ENCODE assay signal across 26 mouse cellular contexts in the genomic region with DNA sequence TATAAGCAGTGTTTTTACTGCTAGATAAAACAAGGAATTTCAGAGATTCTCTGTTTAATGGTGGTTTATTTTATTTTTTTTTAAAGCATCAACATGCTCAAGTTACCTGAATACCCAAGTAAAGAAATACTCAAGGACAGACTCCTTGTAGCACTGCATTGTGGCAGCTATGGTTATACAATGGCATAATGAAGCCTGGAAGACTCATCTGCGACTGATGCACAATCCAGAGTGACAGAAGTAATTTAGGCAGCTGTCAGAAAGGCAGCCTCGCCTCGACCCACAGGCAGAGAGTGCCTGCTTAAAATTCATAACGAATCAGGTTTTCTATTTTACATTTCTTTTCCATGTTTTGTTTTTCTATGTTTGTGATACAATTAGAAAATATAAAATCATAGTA.
A peak's percentile ranks its signal among the peaks of the same experiment; 100 is the strongest.
DNase-seq lines count a peak whose midpoint lies in the region; ATAC-seq lines count a peak whose summit lies in the region.
"Had no signal": no experiment of that assay in that cellular context is flagged by ENCODE, and none has a peak within 500 bp of the region (broad histone marks: within the 10 kb centered on the region; RNA-seq: fewer than 3 reads in every experiment).

No protein-coding gene starts in this region.

- no peak for DNase-seq in forebrain, embryonic 11.5 days (ENCODE audit: low spot score)
- peak; percentile 11 for DNase-seq in brain, adult 2 months (ENCODE audit: low read depth, low spot score)
- no peak for DNase-seq in hindbrain, embryonic 14.5 days (ENCODE audit: low spot score)
- no peak for DNase-seq in spleen, adult 18-20 months
- DNase-seq in kidney, postnatal 36 days, result no peak
- DNase-seq: adrenal gland, postnatal 14 days; cerebellum, adult 2 months; cerebellum, postnatal 14 days; forebrain, postnatal 0 days; gastrocnemius, postnatal 10 days; heart, postnatal 10 days; kidney, adult 18-20 months; kidney, postnatal 4 days; left cerebral cortex, postnatal 4 days; liver, postnatal 0 days; lung, postnatal 36 days; right cerebral cortex, adult 18-20 months; thymus, adult 2 months had no signal

- H3K4me2 ChIP-seq in forebrain, embryonic 16.5 days (ENCODE audit: low read length), result no peak overlapping the region
- H3K4me2 ChIP-seq in forebrain, embryonic 11.5 days (ENCODE audit: low read depth, low read length, severe bottlenecking), result no peak overlapping the region
- H3K4me2 ChIP-seq in hindbrain, embryonic 14.5 days (replicated peaks), result no peak overlapping the region
- no peak overlapping the region for H3K4me2 ChIP-seq in midbrain, embryonic 16.5 days (ENCODE audit: low read length)
- H3K4me2 ChIP-seq: heart, embryonic 13.5 days; liver, embryonic 12.5 days; neural tube, embryonic 15.5 days had no signal

- WGBS in forebrain, embryonic 16.5 days, result 36% methylated on average over 4 of the region's 4 CpGs
- WGBS in forebrain, embryonic 11.5 days, result 60% methylated on average over 4 of the region's 4 CpGs
- 30% methylated on average over 4 of the region's 4 CpGs for WGBS in hindbrain, embryonic 14.5 days
- 22% methylated on average over 4 of the region's 4 CpGs for WGBS in midbrain, embryonic 16.5 days

- ATAC-seq in forebrain, embryonic 16.5 days, result peak; percentile 61; the same call in 1 of the 2 replicates
- ATAC-seq in forebrain, embryonic 11.5 days (replicated peaks; ENCODE audit: low FRiP score), result no peak
- ATAC-seq in hindbrain, embryonic 14.5 days (ENCODE audit: low FRiP score), result no peak
- peak; percentile 73 for ATAC-seq in midbrain, embryonic 16.5 days
- ATAC-seq: forebrain, postnatal 0 days; liver, embryonic 12.5 days; liver, postnatal 0 days; Patski had no signal

- no peak overlapping the region for H3K27ac ChIP-seq in forebrain, embryonic 16.5 days (ENCODE audit: low read length)
- no peak overlapping the region for H3K27ac ChIP-seq in forebrain, embryonic 11.5 days (ENCODE audit: low read depth, low read length)
- H3K27ac ChIP-seq in hindbrain, embryonic 14.5 days, result peak overlapping the region; percentile 24; the same call in 1 of the 2 replicates
- H3K27ac ChIP-seq in midbrain, embryonic 16.5 days (ENCODE audit: low read length), result no peak overlapping the region; the same call in 1 of the 2 replicates
- H3K27ac ChIP-seq: heart, embryonic 13.5 days; liver, embryonic 12.5 days; neural tube, embryonic 15.5 days had no signal

- no peaks in the 10 kb centered on the region for H3K36me3 ChIP-seq in forebrain, embryonic 16.5 days (ENCODE audit: control insufficient read depth, insufficient read depth)
- H3K36me3 ChIP-seq in forebrain, embryonic 11.5 days (ENCODE audit: control insufficient read depth, insufficient read depth, low read length), result no peaks in the 10 kb centered on the region
- no peaks in the 10 kb centered on the region; the same call in 1 of the 2 replicates for H3K36me3 ChIP-seq in hindbrain, embryonic 14.5 days (replicated peaks; ENCODE audit: control insufficient read depth, insufficient read depth)
- peaks cover 3% of the 10 kb centered on the region for H3K36me3 ChIP-seq in midbrain, embryonic 16.5 days (ENCODE audit: control insufficient read depth, insufficient read depth, low read length)
- H3K36me3 ChIP-seq: neural tube, embryonic 15.5 days had no signal

- no peak overlapping the region for H3K9ac ChIP-seq in forebrain, embryonic 16.5 days (replicated peaks; ENCODE audit: low read depth, low read length)
- no peak overlapping the region for H3K9ac ChIP-seq in forebrain, embryonic 11.5 days (ENCODE audit: low read length)
- H3K9ac ChIP-seq in hindbrain, embryonic 14.5 days, result no peak overlapping the region
- H3K9ac ChIP-seq in midbrain, embryonic 16.5 days (ENCODE audit: low read depth, low read length), result no peak overlapping the region
- H3K9ac ChIP-seq: forebrain, postnatal 0 days; heart, embryonic 13.5 days; liver, embryonic 12.5 days; liver, postnatal 0 days; neural tube, embryonic 15.5 days had no signal

- H3K4me3 ChIP-seq in forebrain, embryonic 16.5 days (replicated peaks; ENCODE audit: low read length), result no peak overlapping the region
- no peak overlapping the region for H3K4me3 ChIP-seq in forebrain, embryonic 11.5 days (ENCODE audit: low read depth, low read length)
- H3K4me3 ChIP-seq in hindbrain, embryonic 14.5 days (replicated peaks; ENCODE audit: low read length), result no peak overlapping the region
- H3K4me3 ChIP-seq in midbrain, embryonic 16.5 days (ENCODE audit: low read depth, low read length), result no peak overlapping the region
- H3K4me3 ChIP-seq: erythroblast, embryonic 14.5 days; heart, embryonic 13.5 days; liver, embryonic 12.5 days; megakaryocyte, embryonic 14.5 days; neural tube, embryonic 15.5 days had no signal

- no peaks in the 10 kb centered on the region for H3K9me3 ChIP-seq in forebrain, embryonic 16.5 days (ENCODE audit: control insufficient read depth, low read length)
- no peaks in the 10 kb centered on the region for H3K9me3 ChIP-seq in forebrain, embryonic 11.5 days (ENCODE audit: control insufficient read depth, low read length)
- no peaks in the 10 kb centered on the region for H3K9me3 ChIP-seq in hindbrain, embryonic 14.5 days (ENCODE audit: control insufficient read depth, low read length)
- H3K9me3 ChIP-seq in midbrain, embryonic 16.5 days (replicated peaks; ENCODE audit: control insufficient read depth, low read length, poor library complexity, severe bottlenecking), result no peaks in the 10 kb centered on the region
- H3K9me3 ChIP-seq: heart, embryonic 13.5 days; liver, embryonic 12.5 days; megakaryocyte, embryonic 14.5 days; neural tube, embryonic 15.5 days had no signal

- H3K27me3 ChIP-seq in forebrain, embryonic 16.5 days (replicated peaks; ENCODE audit: control insufficient read depth, insufficient read depth, low read length), result no peaks in the 10 kb centered on the region
- H3K27me3 ChIP-seq in forebrain, embryonic 11.5 days (ENCODE audit: control insufficient read depth, insufficient read depth, low read length), result no peaks in the 10 kb centered on the region
- no peaks in the 10 kb centered on the region for H3K27me3 ChIP-seq in hindbrain, embryonic 14.5 days (ENCODE audit: control insufficient read depth, insufficient read depth, low read length)
- no peaks in the 10 kb centered on the region for H3K27me3 ChIP-seq in midbrain, embryonic 16.5 days (ENCODE audit: control insufficient read depth, insufficient read depth, low read depth, low read length)
- H3K27me3 ChIP-seq: heart, embryonic 13.5 days; liver, embryonic 12.5 days; megakaryocyte, embryonic 14.5 days; neural tube, embryonic 15.5 days; Patski had no signal

- no peaks in the 10 kb centered on the region; the same call in 1 of the 2 replicates for H3K4me1 ChIP-seq in forebrain, embryonic 16.5 days (replicated peaks; ENCODE audit: control insufficient read depth, insufficient read depth, low read length)
- no peaks in the 10 kb centered on the region for H3K4me1 ChIP-seq in forebrain, embryonic 11.5 days (replicated peaks; ENCODE audit: control insufficient read depth, insufficient read depth, low read length)
- H3K4me1 ChIP-seq in hindbrain, embryonic 14.5 days (replicated peaks; ENCODE audit: control insufficient read depth, insufficient read depth, low read length), result no peaks in the 10 kb centered on the region
- no peaks in the 10 kb centered on the region; the same call in 1 of the 2 replicates for H3K4me1 ChIP-seq in midbrain, embryonic 16.5 days (ENCODE audit: control insufficient read depth, insufficient read depth, low read length)
- H3K4me1 ChIP-seq: liver, embryonic 12.5 days; megakaryocyte, embryonic 14.5 days; neural tube, embryonic 15.5 days had no signal

Comparison
In these comparisons a context has a peak if more than half of its experiments do, and no peak if none do; other contexts are left out.
1. ATAC-seq: peak in forebrain, embryonic 16.5 days (single experiment) and midbrain, embryonic 16.5 days (single experiment); none in forebrain, embryonic 11.5 days (single experiment) and hindbrain, embryonic 14.5 days (single experiment).